Mouse (Mus musculus) lung, postnatal 0 days (tissue): ENCODE data around the gene Tjp3. TPM values are rescaled to one million over a fixed set of nuclear protein-coding genes. Genes with fewer than 3 reads are reported as not detected.

Source experiments
- ATAC-seq: fragments of 200-750 bp; cut with Nextera tagmentation; 2 replicates; pipeline ENCODE4 v1.8.0; 2017; ENCODE audit warnings: moderate library complexity
- DNase-seq: peaks from one replicate; pipeline ENCODE4 v3.0.0-alpha.2; 2016; ENCODE audit warnings: low spot score
- H3K27ac ChIP-seq: fragments of 300-500 bp; sonication (generic); 2 replicates; pipeline ENCODE4 v1.5.1; 2014; ENCODE audit warnings: antibody characterized with exemption, mild to moderate bottlenecking, low read length, mixed read lengths
- H3K27me3 ChIP-seq: fragments of 300-500 bp; sonication (generic); replicated peaks from 2 replicates; pipeline ENCODE4 v1.6.1; 2014; ENCODE audit warnings: low read length, mixed read lengths; ENCODE audit not compliant: insufficient read depth
- H3K36me3 ChIP-seq: fragments of 300-500 bp; sonication (generic); 2 replicates; pipeline ENCODE4 v1.6.1; 2014; ENCODE audit warnings: low read length, mixed read lengths; ENCODE audit not compliant: insufficient read depth
- H3K4me1 ChIP-seq: fragments of 300-500 bp; sonication (generic); 2 replicates; pipeline ENCODE4 v1.6.1; 2014; ENCODE audit warnings: antibody characterized with exemption, low read depth, low read length, mixed read lengths; ENCODE audit not compliant: insufficient read depth
- H3K4me2 ChIP-seq: fragments of 300-500 bp; sonication (generic); replicated peaks from 2 replicates; pipeline ENCODE4 v1.6.1; 2014; ENCODE audit warnings: low read depth, mild to moderate bottlenecking, low read length, moderate library complexity, mixed read lengths
- H3K4me3 ChIP-seq: fragments of 300-500 bp; sonication (generic); 2 replicates; pipeline ENCODE4 v1.5.1; 2014; ENCODE audit warnings: low read depth, low read length
- H3K9ac ChIP-seq: fragments of 300-500 bp; sonication (generic); replicated peaks from 2 replicates; pipeline ENCODE4 v1.6.1; 2014; ENCODE audit warnings: low read depth, mild to moderate bottlenecking
- H3K9me3 ChIP-seq: fragments of 300-500 bp; sonication (generic); 2 replicates; pipeline ENCODE4 v1.6.1; 2016; ENCODE audit warnings: low read length, mixed read lengths
- CTCF ChIP-seq: IDR thresholded peaks from 2 replicates; pipeline ENCODE4 v1.5.1; 2016; ENCODE audit warnings: antibody characterized with exemption, mild to moderate bottlenecking
- EP300 ChIP-seq: IDR thresholded peaks from 2 replicates; pipeline ENCODE4 v1.6.1; 2016; ENCODE audit warnings: antibody characterized with exemption, mild to moderate bottlenecking, control low read depth
- WGBS: fragments of 180-500 bp; shearing (Covaris S2); extraction: QIAGEN DNeasy Blood & Tissue Kit; methylation state at CpG from one replicate; pipeline ENCODE4 v1.1.7; 2014; 5-methylcytosine and 5-hydroxymethylcytosine counted together
- polyA plus RNA-seq: library from polyadenylated mRNA; unstranded; fragments of >200 nt; fragmentation: Nextera tagmentation; extraction: Ambion mirVana; gene quantifications from 2 replicates; pipeline ENCODE4 v1.2.1, GENCODE M21; 2015

The Tjp3 gene
- polyA plus RNA-seq, 1 experiment from 2014 or later: 24.1 TPM

DNA sequence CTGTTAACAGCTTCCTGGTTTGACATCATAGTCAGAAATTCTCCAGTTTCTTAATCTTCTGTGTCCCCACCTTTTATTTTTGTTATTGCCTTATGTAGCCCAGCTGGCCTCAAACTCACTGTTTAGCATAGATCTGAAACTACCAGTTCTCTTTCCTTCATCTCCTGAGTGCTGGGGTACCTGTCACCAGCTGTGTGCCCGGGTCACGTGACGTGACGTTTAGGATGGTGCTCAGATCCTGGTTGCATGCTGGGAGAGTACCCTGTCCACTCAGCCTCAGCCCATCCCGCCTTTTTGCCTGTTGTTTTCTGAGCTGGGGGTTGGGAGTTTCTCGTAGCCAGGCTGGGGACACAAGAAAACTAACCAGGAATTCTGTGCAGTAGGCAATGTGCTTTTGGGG lies 5.9 kb upstream of the Tjp3 start:
- H3K9me3 ChIP-seq: no peaks in the 10 kb centered on the region
- H3K27ac ChIP-seq: peak overlapping the region; percentile 86
- no peaks in the 10 kb centered on the region for H3K36me3 ChIP-seq
- ATAC-seq (no peak), DNase-seq (no peak)
- H3K4me3 ChIP-seq: no peak overlapping the region
- no peak for TF ChIP-seq EP300
- TF ChIP-seq CTCF: no peak
- no peaks in the 10 kb centered on the region for H3K27me3 ChIP-seq
- H3K9ac ChIP-seq: no peak overlapping the region; the same call in 1 of the 2 replicates
- WGBS: 78% methylated on average over 6 of the region's 6 CpGs
- peak overlapping the region; percentile 32; the same call in 1 of the 2 replicates for H3K4me2 ChIP-seq
- peaks cover 28% of the 10 kb centered on the region; the same call in 1 of the 2 replicates for H3K4me1 ChIP-seq

GRCm38 (mm10) chr10:81295185-81295584 lies 3.8 kb upstream of the Tjp3 start:
- no peak overlapping the region for H3K4me2 ChIP-seq

DNA sequence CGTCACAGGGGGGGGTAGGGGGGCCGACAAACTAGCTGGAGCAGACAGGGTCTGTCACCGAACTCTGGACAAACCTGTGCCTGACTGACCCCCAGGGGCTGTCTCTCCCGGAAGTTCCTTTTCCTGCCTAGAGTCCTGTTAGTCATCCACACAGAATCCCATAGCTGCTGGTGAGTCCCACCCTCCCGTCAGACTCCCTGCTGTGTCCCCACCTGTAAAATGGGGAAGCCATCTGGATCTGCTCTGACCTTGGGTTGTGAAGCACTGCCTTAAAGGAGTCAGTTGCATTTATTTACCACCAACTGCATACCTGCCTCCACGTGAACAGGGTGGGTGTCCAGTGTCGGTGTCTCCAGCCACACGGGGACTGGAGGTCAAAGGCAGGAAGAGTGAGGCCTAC lies 3.1 kb upstream of the Tjp3 start:
- H3K27me3 ChIP-seq: no peaks in the 10 kb centered on the region
- peak overlapping the region; percentile 1; the same call in 1 of the 2 replicates for H3K4me3 ChIP-seq
- H3K36me3 ChIP-seq: no peaks in the 10 kb centered on the region
- H3K9me3 ChIP-seq: no peaks in the 10 kb centered on the region
- H3K4me2 ChIP-seq: peak overlapping the region; percentile 92
- H3K9ac ChIP-seq: peak overlapping the region; percentile 63; the same call in 1 of the 2 replicates
- WGBS: 35% methylated on average over 8 of the region's 8 CpGs
- TF ChIP-seq CTCF (no peak), EP300 (no peak)
- H3K27ac ChIP-seq: 0 out of 2 replicates have a peak overlapping the region, but pooled peaks have one; percentile 20
- ATAC-seq: no peak
- H3K4me1 ChIP-seq: peaks cover 24% of the 10 kb centered on the region; the same call in 1 of the 2 replicates
- no peak for DNase-seq

More at GRCm38 (mm10) chr10:81295185-81295584, 3.8 kb upstream of the Tjp3 start:
- ATAC-seq (no peak), DNase-seq (no peak)
- Histone ChIP-seq H3K27me3 (no peaks in the 10 kb centered on the region), H3K9me3 (no peaks in the 10 kb centered on the region), H3K36me3 (no peaks in the 10 kb centered on the region), H3K4me3 (no peak overlapping the region), H3K9ac (no peak overlapping the region), H3K27ac (no peak overlapping the region), H3K4me1 (peaks cover 27% of the 10 kb centered on the region; the same call in 1 of the 2 replicates)
- TF ChIP-seq EP300 (no peak), CTCF (no peak)
- 93% methylated on average over 6 of the region's 6 CpGs for WGBS

DNA sequence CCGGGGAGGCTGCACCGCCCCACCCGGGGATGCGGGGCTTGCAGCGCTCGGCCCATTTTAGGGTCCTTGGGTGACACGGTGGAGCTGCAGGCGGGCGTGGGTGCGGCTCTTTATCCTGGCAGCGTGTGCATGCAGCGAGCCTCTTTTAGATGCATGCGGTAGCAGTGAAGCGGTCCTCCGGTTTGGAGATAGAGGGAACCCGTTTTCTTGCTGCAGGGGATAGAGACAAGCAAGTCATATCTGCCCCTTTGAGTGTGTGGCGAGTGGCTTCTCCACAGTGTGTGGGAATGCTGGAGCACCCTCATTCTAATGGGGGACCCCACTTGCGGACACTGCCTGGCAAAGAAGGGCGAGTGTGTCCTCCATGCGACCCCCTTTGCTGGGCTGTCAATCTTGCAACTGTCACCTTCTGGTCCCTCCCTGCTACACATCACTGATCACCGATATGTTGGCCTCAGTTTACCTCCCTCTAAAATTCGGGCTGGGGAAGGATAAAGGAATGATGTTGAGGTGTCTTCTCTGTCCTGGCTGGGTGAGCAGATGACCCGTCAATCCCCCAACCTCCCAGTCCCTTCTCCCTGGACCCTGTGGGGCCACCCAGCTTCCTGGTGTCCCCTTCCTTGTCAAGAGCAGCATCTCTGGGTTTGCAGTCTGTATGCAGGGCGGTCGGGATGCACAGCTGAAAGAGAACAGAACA lies 2.1 kb upstream of the Tjp3 start:
- DNase-seq (no peak), ATAC-seq (no peak)
- TF ChIP-seq EP300 (no peak), CTCF (no peak)
- no peaks in the 10 kb centered on the region for H3K36me3 ChIP-seq
- peak overlapping the region; percentile 92 for H3K4me2 ChIP-seq
- H3K9ac ChIP-seq: peak overlapping the region; percentile 63
- H3K4me1 ChIP-seq: peaks cover 28% of the 10 kb centered on the region; the same call in 1 of the 2 replicates
- H3K9me3 ChIP-seq: no peaks in the 10 kb centered on the region
- WGBS: 2% methylated on average over 25 of the region's 25 CpGs
- peak overlapping the region; percentile 94 for H3K27ac ChIP-seq
- peak overlapping the region; percentile 84 for H3K4me3 ChIP-seq
- H3K27me3 ChIP-seq: no peaks in the 10 kb centered on the region

- Histone ChIP-seq H3K4me3 (peak within 1 kb of the TSS; percentile 84), H3K36me3 (no peaks in the 10 kb centered on the region), H3K9ac (peak within 1 kb of the TSS; percentile 63), H3K27me3 (no peaks in the 10 kb centered on the region), H3K4me1 (peaks cover 28% of the 10 kb centered on the region; the same call in 1 of the 2 replicates), H3K4me2 (peak within 1 kb of the TSS; percentile 92), H3K9me3 (no peaks in the 10 kb centered on the region), H3K27ac (peak within 1 kb of the TSS; percentile 94)
- TF ChIP-seq EP300: no peak
- TF ChIP-seq CTCF: peak; percentile 90
- 2% methylated on average over 79 of the region's 80 CpGs for WGBS
- DNase-seq (peak; percentile 100), ATAC-seq (peak; percentile 94)
Observed at GRCm38 (mm10) chr10:81292554-81293333, 1.4 kb upstream of the Tjp3 start, which contains the start of gene Pip5k1c. Gene Pip5k1c (plus strand): TSS chr10:81292963.
